15 mouse cellular contexts compared by ENCODE assay signal in genomic region chr17:34397357-34397756, GRCm38 (mm10). TPM values are rescaled to one million over a fixed set of nuclear protein-coding genes. Genes with fewer than 3 reads are reported as not detected.
DNase-seq lines count a peak whose midpoint lies in the region; ATAC-seq and TF ChIP-seq lines count a peak whose summit lies in the region.
"Had no signal": no experiment of that assay in that cellular context is flagged by ENCODE, and none has a peak within 500 bp of the region (broad histone marks: within the 10 kb centered on the region; RNA-seq: fewer than 3 reads in every experiment).

No protein-coding gene starts in this region.

- H3K4me2 ChIP-seq in kidney, embryonic 16.5 days (replicated peaks; ENCODE audit: low read depth, low read length): no peak overlapping the region

- peak; percentile 6 for DNase-seq in adrenal gland, postnatal 10 days
- no peak for DNase-seq in adrenal gland, adult 2 months
- peak; percentile 4 for DNase-seq in kidney, adult 2 months
- peak in 1 of 2 experiments; percentile 57 for DNase-seq in spleen, adult 2 months (ENCODE audit: low read depth in 1 of 2, low spot score in 2 of 2)
- DNase-seq in spleen, postnatal 14 days (ENCODE audit: low spot score in 2 of 2): no peak
- peak; percentile 23 to 37 for DNase-seq in thymus, postnatal 36 days
- DNase-seq in kidney, adult 9 months: no peak

- H3K36me3 ChIP-seq in kidney, adult 2 months (ENCODE audit: control insufficient read depth, insufficient read depth, low read length): no peaks in the 10 kb centered on the region
- H3K36me3 ChIP-seq in kidney, embryonic 16.5 days (ENCODE audit: insufficient read depth, low read length): no peaks in the 10 kb centered on the region
- no peaks in the 10 kb centered on the region for H3K36me3 ChIP-seq in spleen, adult 2 months (ENCODE audit: control insufficient read depth, insufficient read depth, low read length)

- ATAC-seq in kidney, embryonic 16.5 days (ENCODE audit: low FRiP score, low TSS enrichment): no peak

- TF ChIP-seq CTCF in kidney, adult 2 months (conservative IDR thresholded peaks at IDR 0.05; ENCODE audit: insufficient read depth, insufficient read length, low read depth, low read length): no peak; the same call in 1 of the 2 replicates
- TF ChIP-seq CTCF in spleen, adult 2 months (IDR thresholded peaks at IDR 0.05; ENCODE audit: extremely low read depth, insufficient read depth, insufficient read length, insufficient replicate concordance): peak; percentile 43; the same call in 1 of the 2 replicates

- no peaks in the 10 kb centered on the region for H3K4me1 ChIP-seq in kidney, adult 2 months (ENCODE audit: control insufficient read depth, insufficient read depth, low read length)
- H3K4me1 ChIP-seq in kidney, embryonic 16.5 days (ENCODE audit: insufficient read depth, low read length): no peaks in the 10 kb centered on the region
- H3K4me1 ChIP-seq in spleen, adult 2 months (ENCODE audit: control insufficient read depth, insufficient read depth, insufficient read length): no peaks in the 10 kb centered on the region; the same call in 1 of the 2 replicates

- no peak for TF ChIP-seq POLR2A in kidney, adult 2 months (IDR thresholded peaks at IDR 0.05; ENCODE audit: low read depth, low read length)
- TF ChIP-seq POLR2A in spleen, adult 2 months (IDR thresholded peaks at IDR 0.05; ENCODE audit: low read depth, low read length): no peak

- no peak overlapping the region for H3K27ac ChIP-seq in kidney, adult 2 months (ENCODE audit: insufficient read depth, low read depth, low read length)
- no peak overlapping the region for H3K27ac ChIP-seq in kidney, embryonic 16.5 days (ENCODE audit: low read length)
- no peak overlapping the region; the same call in 1 of the 2 replicates for H3K27ac ChIP-seq in spleen, adult 2 months (ENCODE audit: insufficient read depth, low read length)

- H3K27me3 ChIP-seq in kidney, adult 2 months (replicated peaks; ENCODE audit: control insufficient read depth, insufficient read depth, low read length): no peaks in the 10 kb centered on the region
- H3K27me3 ChIP-seq in kidney, embryonic 16.5 days (ENCODE audit: insufficient read depth, low read length): no peaks in the 10 kb centered on the region
- H3K27me3 ChIP-seq in spleen, adult 2 months (ENCODE audit: control insufficient read depth, insufficient read depth, low read length): no peaks in the 10 kb centered on the region

- H3K4me3 ChIP-seq in kidney, adult 2 months (ENCODE audit: insufficient read depth, low read depth, low read length): no peak overlapping the region
- no peak overlapping the region for H3K4me3 ChIP-seq in kidney, embryonic 16.5 days (ENCODE audit: low read length)
- no peak overlapping the region for H3K4me3 ChIP-seq in spleen, adult 2 months (ENCODE audit: extremely low read depth, insufficient read depth, insufficient read length)

- WGBS in kidney, adult 2 months: 71% methylated on average over 5 of the region's 5 CpGs
- 63% methylated on average over 5 of the region's 5 CpGs for WGBS in kidney, embryonic 16.5 days
- WGBS in spleen, adult 2 months: 67% methylated on average over 5 of the region's 5 CpGs

- H3K9me3 ChIP-seq in kidney, embryonic 16.5 days (ENCODE audit: low read length): peaks cover 3% of the 10 kb centered on the region; the same call in 1 of the 2 replicates

- H3K9ac ChIP-seq in kidney, embryonic 16.5 days (replicated peaks; ENCODE audit: low read length): no peak overlapping the region

RNA-seq across cellular contexts. Expression of gene BC051142, which starts 1.3 kb away (rescaled TPM):
- 1 to 10 TPM; 1.5 to 3.6 TPM for total RNA-seq in adrenal gland, postnatal 10 days (2021)
- 1 to 10 TPM; 2.1 to 2.5 TPM for total RNA-seq in adrenal gland, adult 2 months (2021)
- polyA plus RNA-seq in adrenal gland, adult 2 months (2012; rRNA removed): 0.74 and 1.1 TPM in 2 replicates
- 0.22 and 1.3 TPM in 2 replicates for polyA plus RNA-seq in kidney, adult 2 months (2012; rRNA removed)
- polyA plus RNA-seq in kidney, embryonic 16.5 days (2015; fragmentation: Nextera tagmentation; extraction: Ambion mirVana): 0.23 and 0.74 TPM in 2 replicates
- 1.1 and 1.8 TPM in 2 replicates for polyA plus RNA-seq in spleen, adult 2 months (2012; rRNA removed)
- total RNA-seq: gastrocnemius, adult 8-10 months had no signal

RNA-seq across cellular contexts. Expression of gene Btnl1, which starts 20.4 kb away (rescaled TPM):
- total RNA-seq in adrenal gland, postnatal 10 days (2021): not detected
- total RNA-seq in adrenal gland, adult 2 months (2021): not detected
- not detected in 2 replicates for polyA plus RNA-seq in adrenal gland, adult 2 months (2012; rRNA removed)
- not detected in 2 replicates for polyA plus RNA-seq in kidney, adult 2 months (2012; rRNA removed)
- not detected in 2 replicates for polyA plus RNA-seq in kidney, embryonic 16.5 days (2015; fragmentation: Nextera tagmentation; extraction: Ambion mirVana)
- 0.35 and 0.56 TPM in 2 replicates for polyA plus RNA-seq in spleen, adult 2 months (2012; rRNA removed)
- total RNA-seq: gastrocnemius, adult 8-10 months had no signal
- polyA plus RNA-seq: heart, postnatal 0 days; inflammation-experienced regulatory T-cells, adult 6 months; limb, embryonic 14.5 days; midbrain, embryonic 14.5 days; neural tube, embryonic 14.5 days; urinary bladder, adult 2 months had no signal

RNA-seq across cellular contexts. Expression of gene Btnl2, which starts 42.7 kb away (rescaled TPM):
- total RNA-seq in adrenal gland, postnatal 10 days (2021): under 1 TPM; 0.48 to 0.66 TPM
- total RNA-seq in adrenal gland, adult 2 months (2021): under 1 TPM; 0.40 to 0.73 TPM
- polyA plus RNA-seq in adrenal gland, adult 2 months (2012; rRNA removed): 0.04 and 0.16 TPM in 2 replicates
- polyA plus RNA-seq in kidney, adult 2 months (2012; rRNA removed): 0.03 and 0.11 TPM in 2 replicates
- polyA plus RNA-seq in kidney, embryonic 16.5 days (2015; fragmentation: Nextera tagmentation; extraction: Ambion mirVana): not detected in 2 replicates
- polyA plus RNA-seq in spleen, adult 2 months (2012; rRNA removed): 4.1 and 4.4 TPM in 2 replicates
- polyA plus RNA-seq: heart, postnatal 0 days; inflammation-experienced regulatory T-cells, adult 6 months; midbrain, embryonic 14.5 days; neural tube, embryonic 14.5 days had no signal

Comparison
In these comparisons a context has a peak if more than half of its experiments do, and no peak if none do; other contexts are left out.
1. DNase-seq: peak in adrenal gland, postnatal 10 days (single experiment), kidney, adult 2 months (single experiment) and thymus, postnatal 36 days (2 of 2); none in adrenal gland, adult 2 months (single experiment), spleen, postnatal 14 days (0 of 2) and kidney, adult 9 months (single experiment).